8 mouse cellular contexts compared by ENCODE assay signal in genomic region chr13:45872041-45872746, GRCm38 (mm10).
DNase-seq lines count a peak whose midpoint lies in the region; ATAC-seq and TF ChIP-seq lines count a peak whose summit lies in the region.

No protein-coding gene starts in this region.

- H3K9ac ChIP-seq in lung, embryonic 15.5 days: no peak overlapping the region
- no peak overlapping the region; the same call in 1 of the 2 replicates for H3K9ac ChIP-seq in liver, embryonic 11.5 days (ENCODE audit: low read depth, low read length)
- H3K9ac ChIP-seq in midbrain, embryonic 16.5 days (ENCODE audit: low read depth, low read length): no peak overlapping the region

- no peaks in the 10 kb centered on the region for H3K4me1 ChIP-seq in lung, embryonic 15.5 days
- H3K4me1 ChIP-seq in cortical plate, adult 2 months (ENCODE audit: control insufficient read depth, insufficient read depth, low read length): peaks cover 1% of the 10 kb centered on the region; the same call in 1 of the 2 replicates
- peaks cover 16% of the 10 kb centered on the region for H3K4me1 ChIP-seq in liver, embryonic 11.5 days (replicated peaks; ENCODE audit: control insufficient read depth, insufficient read depth, low read length)
- no peaks in the 10 kb centered on the region for H3K4me1 ChIP-seq in midbrain, embryonic 16.5 days (ENCODE audit: control insufficient read depth, insufficient read depth, low read length)

- 0 out of 2 replicates have a peak, but pooled peaks have one; percentile 15 for TF ChIP-seq POLR2A in cortical plate, adult 2 months (IDR thresholded peaks at IDR 0.05; ENCODE audit: extremely low read depth, insufficient read depth, low read length)

- no peak for ATAC-seq in lung, embryonic 15.5 days (ENCODE audit: borderline replicate concordance, extremely low read depth, low FRiP score, low TSS enrichment)
- no peak for ATAC-seq in liver, embryonic 11.5 days (replicated peaks; ENCODE audit: low FRiP score)
- no peak for ATAC-seq in midbrain, embryonic 16.5 days

- H3K27ac ChIP-seq in lung, embryonic 15.5 days: no peak overlapping the region
- no peak overlapping the region for H3K27ac ChIP-seq in cortical plate, adult 2 months (ENCODE audit: insufficient read depth, low read length)
- no peak overlapping the region for H3K27ac ChIP-seq in liver, embryonic 11.5 days (ENCODE audit: low read depth, low read length)
- no peak overlapping the region for H3K27ac ChIP-seq in midbrain, embryonic 16.5 days (ENCODE audit: low read length)

- DNase-seq in lung, postnatal 10 days: no peak
- no peak for DNase-seq in liver, embryonic 11.5 days (ENCODE audit: low spot score)
- peak; percentile 42 to 50 for DNase-seq in thymus, postnatal 36 days
- no peak for DNase-seq in frontal cortex, postnatal 14 days (ENCODE audit: low spot score in 2 of 2)
- no peak for DNase-seq in embryo, embryonic 10 days (ENCODE audit: low spot score)

- H3K4me3 ChIP-seq in lung, embryonic 15.5 days: no peak overlapping the region
- peak overlapping the region; percentile 20 for H3K4me3 ChIP-seq in cortical plate, adult 2 months (ENCODE audit: insufficient read depth, low read length)
- no peak overlapping the region for H3K4me3 ChIP-seq in liver, embryonic 11.5 days (ENCODE audit: low read depth, low read length)
- H3K4me3 ChIP-seq in midbrain, embryonic 16.5 days (ENCODE audit: low read depth, low read length): no peak overlapping the region

- 0 out of 2 replicates have a peak overlapping the region, but pooled peaks have one; percentile 9 for H3K4me2 ChIP-seq in lung, embryonic 15.5 days
- H3K4me2 ChIP-seq in liver, embryonic 11.5 days: peak overlapping the region; percentile 28; the same call in 1 of the 2 replicates
- H3K4me2 ChIP-seq in midbrain, embryonic 16.5 days (ENCODE audit: low read length): no peak overlapping the region

- no peaks in the 10 kb centered on the region for H3K27me3 ChIP-seq in lung, embryonic 15.5 days
- no peaks in the 10 kb centered on the region for H3K27me3 ChIP-seq in liver, embryonic 11.5 days (replicated peaks; ENCODE audit: control insufficient read depth, insufficient read depth, low read length)
- H3K27me3 ChIP-seq in midbrain, embryonic 16.5 days (ENCODE audit: control insufficient read depth, insufficient read depth, low read depth, low read length): no peaks in the 10 kb centered on the region

- no peak for TF ChIP-seq CTCF in cortical plate, adult 2 months (IDR thresholded peaks at IDR 0.05; ENCODE audit: extremely low read depth, insufficient read depth, low read length)

- WGBS in lung, embryonic 15.5 days: 69% methylated on average over 14 of the region's 14 CpGs
- 66% methylated on average over 14 of the region's 14 CpGs for WGBS in liver, embryonic 11.5 days
- 83% methylated on average over 14 of the region's 14 CpGs for WGBS in midbrain, embryonic 16.5 days

- no peaks in the 10 kb centered on the region for H3K9me3 ChIP-seq in lung, embryonic 15.5 days
- no peaks in the 10 kb centered on the region for H3K9me3 ChIP-seq in liver, embryonic 11.5 days (ENCODE audit: control insufficient read depth, low read length)
- no peaks in the 10 kb centered on the region for H3K9me3 ChIP-seq in midbrain, embryonic 16.5 days (replicated peaks; ENCODE audit: control insufficient read depth, low read length, poor library complexity, severe bottlenecking)

- H3K36me3 ChIP-seq in lung, embryonic 15.5 days: no peaks in the 10 kb centered on the region
- H3K36me3 ChIP-seq in liver, embryonic 11.5 days (ENCODE audit: control insufficient read depth, insufficient read depth, low read length): no peaks in the 10 kb centered on the region
- no peaks in the 10 kb centered on the region for H3K36me3 ChIP-seq in midbrain, embryonic 16.5 days (ENCODE audit: control insufficient read depth, insufficient read depth, low read length)

Comparison
In these comparisons a context has a peak if more than half of its experiments do, and no peak if none do; other contexts are left out.
1. DNase-seq: peak in thymus, postnatal 36 days (2 of 2); none in lung, postnatal 10 days (single experiment), liver, embryonic 11.5 days (single experiment), frontal cortex, postnatal 14 days (0 of 2) and embryo, embryonic 10 days (single experiment).